Mouse (Mus musculus): ENCODE measurements around the gene Cadm1. TPM values are rescaled to one million over a fixed set of nuclear protein-coding genes. Genes with fewer than 3 reads are reported as not detected.

The Cadm1 gene
- polyA plus RNA-seq, 2 experiments, result 3.4 to 6.4 TPM

DNA sequence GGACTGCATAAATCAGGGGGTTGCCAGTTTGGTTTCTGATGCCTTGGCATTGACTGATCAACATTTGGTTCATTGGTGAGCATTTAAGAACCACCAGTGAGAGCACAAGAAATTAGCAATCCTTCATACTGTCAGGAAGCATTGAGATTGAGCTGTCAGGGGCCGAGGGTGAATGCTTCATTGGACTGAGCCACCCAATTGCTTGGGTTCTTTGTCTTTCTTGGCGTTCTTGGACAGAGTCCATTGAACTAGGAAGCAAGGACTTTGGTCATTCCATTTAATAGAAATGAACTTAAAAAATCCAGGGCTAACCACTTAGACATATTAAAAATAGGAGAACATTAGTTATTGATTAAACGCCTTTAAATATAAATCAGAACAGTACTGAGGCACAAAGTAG is 214.9 kb downstream of the Cadm1 start:
- Histone ChIP-seq H3K4me2 (ENCODE audit: low read depth) (no peak overlapping the region), H3K36me3 (replicated peaks; ENCODE audit: control insufficient read depth, insufficient read depth, low read depth) (no peaks in the 10 kb centered on the region), H3K9ac (replicated peaks) (no peak overlapping the region), H3K4me3 (ENCODE audit: insufficient read depth in 1 of 2, low read depth in 2 of 2, low read length in 2 of 2) (no peak overlapping the region), H3K9me3 (ENCODE audit: control insufficient read depth, low read length) (no peaks in the 10 kb centered on the region), H3K27me3 (ENCODE audit: control insufficient read depth, insufficient read depth, low read length) (no peaks in the 10 kb centered on the region), H3K27ac (no peak overlapping the region), H3K4me1 (replicated peaks; ENCODE audit: control insufficient read depth in 2 of 2, insufficient read depth in 2 of 2, low read length in 1 of 2) (no peaks in the 10 kb centered on the region)
- WGBS (ENCODE audit: insufficient replicate concordance), result 69% methylated on average over 3 of the region's 3 CpGs
- ATAC-seq (ENCODE audit: insufficient read depth) (no peak), DNase-seq (ENCODE audit: low read depth in 3 of 3, low spot score in 3 of 3) (no peak)
- TF ChIP-seq EP300 (IDR thresholded peaks at IDR 0.05; ENCODE audit: low read depth) (no peak), CTCF (IDR thresholded peaks at IDR 0.05; ENCODE audit: low read depth) (no peak)

DNA sequence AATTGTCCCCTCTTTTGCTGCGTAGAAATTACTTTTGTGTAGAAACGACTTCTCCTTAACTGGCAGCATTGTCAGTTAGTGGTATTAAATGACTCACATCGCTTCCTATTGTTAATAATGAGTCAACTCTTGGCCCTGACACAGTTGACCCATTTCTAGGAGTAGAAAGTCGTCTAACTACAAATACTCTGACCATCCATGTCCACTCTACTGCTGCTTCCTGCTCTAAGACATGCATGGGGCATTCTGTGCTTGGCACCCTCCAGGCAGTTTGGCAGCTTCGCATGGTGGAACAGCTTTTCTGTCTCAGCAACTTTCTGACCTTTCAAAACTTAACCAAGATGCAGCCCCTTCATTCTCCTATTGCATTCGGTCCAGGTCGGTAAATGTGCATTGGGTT is 215.7 kb downstream of the Cadm1 start:
- no peaks in the 10 kb centered on the region for H3K27me3 ChIP-seq (ENCODE audit: control insufficient read depth, insufficient read depth, low read length)
- no peak overlapping the region for H3K27ac ChIP-seq
- H3K9ac ChIP-seq (replicated peaks), result no peak overlapping the region
- no peaks in the 10 kb centered on the region for H3K4me1 ChIP-seq (replicated peaks; ENCODE audit: control insufficient read depth in 2 of 2, insufficient read depth in 2 of 2, low read length in 1 of 2)
- H3K4me3 ChIP-seq (ENCODE audit: insufficient read depth in 1 of 2, low read depth in 2 of 2, low read length in 2 of 2), result no peak overlapping the region
- TF ChIP-seq CTCF (IDR thresholded peaks at IDR 0.05; ENCODE audit: low read depth), result no peak
- TF ChIP-seq EP300 (IDR thresholded peaks at IDR 0.05; ENCODE audit: low read depth), result no peak
- H3K4me2 ChIP-seq (ENCODE audit: low read depth), result no peak overlapping the region
- no peak for DNase-seq (ENCODE audit: low read depth in 3 of 3, low spot score in 3 of 3)
- H3K9me3 ChIP-seq (ENCODE audit: control insufficient read depth, low read length), result no peaks in the 10 kb centered on the region
- H3K36me3 ChIP-seq (replicated peaks; ENCODE audit: control insufficient read depth, insufficient read depth, low read depth), result no peaks in the 10 kb centered on the region
- WGBS (ENCODE audit: insufficient replicate concordance), result 58% methylated on average over 7 of the region's 7 CpGs
- ATAC-seq (ENCODE audit: insufficient read depth), result no peak

DNA sequence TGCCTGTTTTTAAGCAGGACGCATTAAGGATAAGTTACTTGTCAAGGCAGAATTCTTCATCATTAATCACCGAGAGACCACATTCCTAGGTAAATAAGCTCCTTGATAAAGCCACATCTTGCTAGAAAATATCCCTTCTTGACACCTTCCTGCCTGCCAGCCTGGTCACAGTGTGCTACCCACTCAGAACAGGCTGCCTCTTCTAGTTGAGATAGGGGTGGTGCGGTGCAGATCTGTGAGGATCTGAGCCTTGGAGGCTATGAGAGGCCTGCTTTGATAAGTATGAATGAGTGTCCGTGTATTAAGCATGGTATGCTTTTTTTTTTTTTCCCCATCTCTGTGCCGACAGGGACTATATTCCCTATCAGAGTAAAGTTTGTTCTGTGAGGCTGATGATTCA is 219.2 kb downstream of the Cadm1 start:
- Histone ChIP-seq H3K9ac (replicated peaks) (no peak overlapping the region), H3K27ac (no peak overlapping the region), H3K27me3 (ENCODE audit: control insufficient read depth, insufficient read depth, low read length) (no peaks in the 10 kb centered on the region), H3K36me3 (replicated peaks; ENCODE audit: control insufficient read depth, insufficient read depth, low read depth) (no peaks in the 10 kb centered on the region), H3K4me3 (ENCODE audit: insufficient read depth in 1 of 2, low read depth in 2 of 2, low read length in 2 of 2) (no peak overlapping the region), H3K4me2 (ENCODE audit: low read depth) (no peak overlapping the region), H3K9me3 (ENCODE audit: control insufficient read depth, low read length) (no peaks in the 10 kb centered on the region), H3K4me1 (replicated peaks; ENCODE audit: control insufficient read depth in 2 of 2, insufficient read depth in 2 of 2, low read length in 1 of 2) (no peaks in the 10 kb centered on the region; a peak in 1 of 4 replicates)
- no peak for TF ChIP-seq CTCF (IDR thresholded peaks at IDR 0.05; ENCODE audit: low read depth)
- TF ChIP-seq EP300 (IDR thresholded peaks at IDR 0.05; ENCODE audit: low read depth), result no peak
- WGBS (ENCODE audit: insufficient replicate concordance), result 65% methylated on average over 5 of the region's 5 CpGs
- ATAC-seq (ENCODE audit: insufficient read depth), result no peak
- no peak for DNase-seq (ENCODE audit: low read depth in 3 of 3, low spot score in 3 of 3)

DNA sequence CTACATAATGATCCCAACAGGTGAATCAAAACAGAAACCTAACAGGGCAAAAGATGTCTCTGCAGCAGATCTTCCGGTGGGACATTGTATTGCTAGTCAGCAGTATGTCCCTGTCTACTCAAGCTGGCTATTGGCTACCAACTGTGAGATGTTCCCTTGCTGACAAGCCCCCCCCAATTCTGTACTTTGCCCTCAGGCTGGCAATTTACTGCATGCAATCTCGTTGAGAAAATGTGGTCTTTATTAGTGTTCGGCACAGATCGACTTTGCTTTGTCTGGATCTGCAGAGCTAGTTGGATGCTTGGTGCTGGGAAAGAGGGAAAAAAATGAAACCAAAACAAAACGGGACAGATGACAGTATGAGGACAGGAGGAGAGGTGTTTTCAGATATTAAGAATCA is 222.5 kb downstream of the Cadm1 start:
- H3K4me3 ChIP-seq (ENCODE audit: insufficient read depth in 1 of 2, low read depth in 2 of 2, low read length in 2 of 2), result no peak overlapping the region
- H3K4me2 ChIP-seq (ENCODE audit: low read depth), result no peak overlapping the region
- TF ChIP-seq EP300 (IDR thresholded peaks at IDR 0.05; ENCODE audit: low read depth) (no peak), CTCF (IDR thresholded peaks at IDR 0.05; ENCODE audit: low read depth) (no peak)
- H3K9ac ChIP-seq (replicated peaks), result no peak overlapping the region
- 60% methylated on average over 5 of the region's 5 CpGs for WGBS (ENCODE audit: insufficient replicate concordance)
- DNase-seq (ENCODE audit: low read depth in 3 of 3, low spot score in 3 of 3) (no peak), ATAC-seq (ENCODE audit: insufficient read depth) (no peak)
- no peaks in the 10 kb centered on the region for H3K36me3 ChIP-seq (replicated peaks; ENCODE audit: control insufficient read depth, insufficient read depth, low read depth)
- H3K27ac ChIP-seq, result no peak overlapping the region
- H3K9me3 ChIP-seq (ENCODE audit: control insufficient read depth, low read length), result no peaks in the 10 kb centered on the region
- H3K4me1 ChIP-seq (replicated peaks; ENCODE audit: control insufficient read depth in 2 of 2, insufficient read depth in 2 of 2, low read length in 1 of 2), result no peaks in the 10 kb centered on the region; a peak in 1 of 4 replicates
- no peaks in the 10 kb centered on the region for H3K27me3 ChIP-seq (ENCODE audit: control insufficient read depth, insufficient read depth, low read length)

DNA sequence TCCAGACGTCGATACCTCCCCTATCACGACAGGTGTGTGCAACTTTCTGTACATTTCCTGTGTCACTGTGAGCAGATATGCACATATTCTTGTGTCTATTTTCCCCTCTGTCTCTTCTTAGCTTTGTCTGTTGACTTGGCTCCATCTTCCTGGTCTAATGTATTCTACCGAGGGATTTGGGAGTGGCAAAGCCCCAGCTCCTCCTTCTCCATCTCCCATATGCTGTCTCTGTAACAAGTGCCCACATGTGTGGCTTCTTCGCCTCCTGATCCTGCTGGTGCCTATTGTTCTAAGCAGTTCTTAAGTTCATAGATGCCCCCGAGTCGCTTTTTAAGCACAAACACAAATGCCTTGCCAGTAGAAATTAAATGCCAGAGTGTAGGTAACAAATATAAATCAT is 223.2 kb downstream of the Cadm1 start:
- no peaks in the 10 kb centered on the region for H3K36me3 ChIP-seq (replicated peaks; ENCODE audit: control insufficient read depth, insufficient read depth, low read depth)

More for the DNA sequence above, 223.2 kb downstream of the Cadm1 start:
- Histone ChIP-seq H3K4me1 (replicated peaks; ENCODE audit: control insufficient read depth in 2 of 2, insufficient read depth in 2 of 2, low read length in 1 of 2) (no peaks in the 10 kb centered on the region; a peak in 1 of 4 replicates), H3K27me3 (ENCODE audit: control insufficient read depth, insufficient read depth, low read length) (no peaks in the 10 kb centered on the region), H3K9me3 (ENCODE audit: control insufficient read depth, low read length) (no peaks in the 10 kb centered on the region), H3K4me2 (ENCODE audit: low read depth) (no peak overlapping the region), H3K4me3 (ENCODE audit: insufficient read depth in 1 of 2, low read depth in 2 of 2, low read length in 2 of 2) (no peak overlapping the region), H3K27ac (no peak overlapping the region), H3K9ac (replicated peaks) (no peak overlapping the region)
- ATAC-seq (ENCODE audit: insufficient read depth), result no peak
- no peak for DNase-seq (ENCODE audit: low read depth in 3 of 3, low spot score in 3 of 3)
- WGBS (ENCODE audit: insufficient replicate concordance), result 58% methylated on average over 7 of the region's 7 CpGs
- TF ChIP-seq EP300 (IDR thresholded peaks at IDR 0.05; ENCODE audit: low read depth) (no peak), CTCF (IDR thresholded peaks at IDR 0.05; ENCODE audit: low read depth) (no peak)
